In the genomic region with DNA sequence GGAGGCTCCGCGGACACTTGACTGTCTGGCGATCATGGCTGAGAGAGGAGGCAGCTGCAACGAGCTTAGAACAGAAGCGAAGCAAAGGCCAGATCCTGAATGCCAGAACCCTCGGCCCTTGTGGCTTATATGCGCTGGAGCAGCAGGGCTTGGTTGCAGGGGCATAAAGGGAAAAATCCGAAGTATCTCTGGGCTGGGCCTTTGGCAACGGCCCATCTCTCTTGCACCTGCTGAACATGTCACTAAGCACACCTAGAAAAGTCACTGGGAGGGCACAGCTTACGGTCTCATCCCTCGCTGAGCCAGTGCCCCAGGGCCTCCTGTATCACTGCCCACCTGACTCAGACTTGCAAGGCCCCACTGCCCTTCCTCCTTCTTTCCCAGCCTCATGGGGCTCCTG, we compare ENCODE assay signal across 35 mouse cellular contexts. TPM values are rescaled to one million over a fixed set of nuclear protein-coding genes. Genes with fewer than 3 reads are reported as not detected.
DNase-seq lines count a peak whose midpoint lies in the region; ATAC-seq and TF ChIP-seq lines count a peak whose summit lies in the region.
"Had no signal": no experiment of that assay in that cellular context is flagged by ENCODE, and none has a peak within 500 bp of the region (broad histone marks: within the 10 kb centered on the region; RNA-seq: fewer than 3 reads in every experiment).

A gene (minus strand): TSS at position 101 of the 400 bp plus-strand sequence.

- no peak within 1 kb of the TSS for H3K4me3 ChIP-seq in limb, embryonic 14.5 days (replicated peaks; ENCODE audit: low read length)
- no peak within 1 kb of the TSS for H3K4me3 ChIP-seq in limb, embryonic 10.5 days
- peak within 1 kb of the TSS; percentile 53 to 64 for H3K4me3 ChIP-seq in ES-E14 (ENCODE audit: insufficient read depth in 1 of 2, low read depth in 1 of 2, low read length in 2 of 2, poor library complexity in 1 of 2, severe bottlenecking in 1 of 2)
- H3K4me3 ChIP-seq in stomach, embryonic 15.5 days (replicated peaks): no peak within 1 kb of the TSS
- H3K4me3 ChIP-seq: embryonic facial prominence, embryonic 13.5 days; forebrain, embryonic 12.5 days; heart, embryonic 12.5 days; hindbrain, embryonic 13.5 days; limb, embryonic 12.5 days; liver, embryonic 12.5 days; megakaryocyte, embryonic 14.5 days; midbrain, embryonic 13.5 days had no signal

- WGBS in limb, embryonic 14.5 days: 72% methylated on average over 10 of the region's 11 CpGs
- WGBS in limb, embryonic 10.5 days: 80% methylated on average over 11 of the region's 11 CpGs
- 67% methylated on average over 11 of the region's 11 CpGs for WGBS in stomach, embryonic 15.5 days

- H3K9ac ChIP-seq in limb, embryonic 14.5 days (ENCODE audit: low read depth, low read length, severe bottlenecking): no peak within 1 kb of the TSS
- no peak within 1 kb of the TSS for H3K9ac ChIP-seq in ES-E14 (ENCODE audit: insufficient read depth, low read depth, low read length, poor library complexity, severe bottlenecking)
- H3K9ac ChIP-seq in stomach, embryonic 15.5 days: no peak within 1 kb of the TSS
- H3K9ac ChIP-seq: embryonic facial prominence, embryonic 13.5 days; forebrain, embryonic 12.5 days; heart, embryonic 12.5 days; hindbrain, embryonic 13.5 days; limb, embryonic 12.5 days; liver, embryonic 12.5 days; liver, postnatal 0 days; midbrain, embryonic 13.5 days had no signal

- H3K36me3 ChIP-seq in limb, embryonic 14.5 days (ENCODE audit: control insufficient read depth, insufficient read depth, low read length): no peaks in the 10 kb centered on the region
- no peaks in the 10 kb centered on the region for H3K36me3 ChIP-seq in limb, embryonic 10.5 days
- no peaks in the 10 kb centered on the region for H3K36me3 ChIP-seq in ES-E14 (ENCODE audit: control insufficient read depth, insufficient read depth, low read length, poor library complexity, severe bottlenecking)
- H3K36me3 ChIP-seq in stomach, embryonic 15.5 days: no peaks in the 10 kb centered on the region
- H3K36me3 ChIP-seq: embryonic facial prominence, embryonic 13.5 days; forebrain, embryonic 12.5 days; heart, embryonic 12.5 days; hindbrain, embryonic 13.5 days; limb, embryonic 12.5 days; liver, embryonic 12.5 days; midbrain, embryonic 13.5 days had no signal

- in situ Hi-C loops in ES-E14 (cut with MboI; ENCODE audit: low sequenced_read_pairs in 2 of 2, unreplicated experiment in 2 of 2): no loop called here

- no peaks in the 10 kb centered on the region for H3K9me3 ChIP-seq in limb, embryonic 14.5 days (ENCODE audit: control insufficient read depth, low read length)
- H3K9me3 ChIP-seq in limb, embryonic 10.5 days (replicated peaks): no peaks in the 10 kb centered on the region
- no peaks in the 10 kb centered on the region for H3K9me3 ChIP-seq in ES-E14 (ENCODE audit: control insufficient read depth, insufficient read depth, low read depth, low read length)
- no peaks in the 10 kb centered on the region for H3K9me3 ChIP-seq in stomach, embryonic 15.5 days
- H3K9me3 ChIP-seq: embryonic facial prominence, embryonic 13.5 days; forebrain, embryonic 12.5 days; heart, embryonic 12.5 days; hindbrain, embryonic 13.5 days; limb, embryonic 12.5 days; liver, embryonic 12.5 days; megakaryocyte, embryonic 14.5 days; midbrain, embryonic 13.5 days had no signal

- ATAC-seq in limb, embryonic 14.5 days (ENCODE audit: low FRiP score, low read depth): no peak
- no peak for ATAC-seq in stomach, embryonic 15.5 days (ENCODE audit: insufficient read depth, low FRiP score, low read depth)
- ATAC-seq: intestine, postnatal 0 days; liver, embryonic 12.5 days; midbrain, embryonic 13.5 days had no signal

- no peak within 1 kb of the TSS for H3K27ac ChIP-seq in limb, embryonic 14.5 days (replicated peaks; ENCODE audit: low read depth, low read length)
- H3K27ac ChIP-seq in limb, embryonic 10.5 days: no peak within 1 kb of the TSS
- H3K27ac ChIP-seq in ES-E14 (ENCODE audit: insufficient read depth, low read depth, low read length, poor library complexity, severe bottlenecking): no peak within 1 kb of the TSS
- no peak within 1 kb of the TSS for H3K27ac ChIP-seq in stomach, embryonic 15.5 days
- H3K27ac ChIP-seq: embryonic facial prominence, embryonic 13.5 days; forebrain, embryonic 12.5 days; hindbrain, embryonic 13.5 days; limb, embryonic 12.5 days; liver, embryonic 12.5 days; midbrain, embryonic 13.5 days had no signal

- no peak for DNase-seq in limb, embryonic 14.5 days (ENCODE audit: low spot score)
- no peak for DNase-seq in limb, embryonic 10.5 days (ENCODE audit: low spot score)
- DNase-seq in thymus, postnatal 0 days (ENCODE audit: low spot score): no peak
- DNase-seq in thymus, postnatal 4 days: no peak
- no peak for DNase-seq in ES-E14 (ENCODE audit: low read depth, low spot score)
- no peak for DNase-seq in cerebellum, adult 18-20 months
- no peak for DNase-seq in kidney, postnatal 4 days
- DNase-seq: adrenal gland, adult 8-10 months; cerebellum, adult 9-10 months; cerebellum, postnatal 36 days; embryo, embryonic 11 days; gastrocnemius, postnatal 25 days; heart, adult 11 months; heart, postnatal 4 days; kidney, postnatal 14 days; liver, postnatal 0 days; lung, postnatal 4 days; thymus, adult 2 months had no signal

- peaks cover 7% of the 10 kb centered on the region; the same call in 1 of the 2 replicates for H3K27me3 ChIP-seq in limb, embryonic 14.5 days (ENCODE audit: control insufficient read depth, insufficient read depth, low read length)
- peaks cover 11% of the 10 kb centered on the region for H3K27me3 ChIP-seq in limb, embryonic 10.5 days (ENCODE audit: low read depth, poor library complexity, severe bottlenecking)
- H3K27me3 ChIP-seq in stomach, embryonic 15.5 days (replicated peaks): no peaks in the 10 kb centered on the region

- no peak for TF ChIP-seq POLR2A in limb, embryonic 14.5 days (IDR thresholded peaks at IDR 0.05; ENCODE audit: borderline replicate concordance, extremely low read depth, insufficient read depth, insufficient read length)

- H3K4me2 ChIP-seq in limb, embryonic 14.5 days (replicated peaks; ENCODE audit: low read depth, low read length, severe bottlenecking): no peak within 1 kb of the TSS
- H3K4me2 ChIP-seq in stomach, embryonic 15.5 days: no peak within 1 kb of the TSS
- H3K4me2 ChIP-seq: embryonic facial prominence, embryonic 13.5 days; forebrain, embryonic 12.5 days; heart, embryonic 12.5 days; hindbrain, embryonic 13.5 days; limb, embryonic 12.5 days; liver, embryonic 12.5 days; midbrain, embryonic 13.5 days had no signal

- H3K4me1 ChIP-seq in limb, embryonic 14.5 days (ENCODE audit: control insufficient read depth, insufficient read depth, low read length): peaks cover 2% of the 10 kb centered on the region; the same call in 1 of the 2 replicates
- peaks cover 22% of the 10 kb centered on the region for H3K4me1 ChIP-seq in limb, embryonic 10.5 days
- peaks cover 0 to 5% of the 10 kb centered on the region in 2 experiments; a peak in 1 of 4 replicates for H3K4me1 ChIP-seq in ES-E14 (ENCODE audit: control insufficient read depth in 2 of 2, insufficient read depth in 2 of 2, low read length in 2 of 2, poor library complexity in 1 of 2)
- peaks cover 5% of the 10 kb centered on the region; the same call in 1 of the 2 replicates for H3K4me1 ChIP-seq in stomach, embryonic 15.5 days

TF ChIP-seq in ES-E14, 5 proteins besides CTCF, POLR2A, EP300 and RAD21:
- TF ChIP-seq HCFC1 (IDR thresholded peaks at IDR 0.05; ENCODE audit: borderline replicate concordance, insufficient read depth, low read length) (no peak), MAFK (IDR thresholded peaks at IDR 0.05; ENCODE audit: insufficient read depth, low read depth, low read length) (no peak), CHD2 (IDR thresholded peaks at IDR 0.05; ENCODE audit: low read depth, low read length) (no peak), ZC3H11A (IDR thresholded peaks at IDR 0.05; ENCODE audit: borderline replicate concordance, low read depth, low read length) (no peak), ZNF384 (IDR thresholded peaks at IDR 0.05; ENCODE audit: low read depth, low read length) (no peak)

RNA-seq across cellular contexts. Expression of the gene that starts here (rescaled TPM):
- polyA plus RNA-seq in limb, embryonic 14.5 days (2012; rRNA removed): 27.0 and 51.0 TPM in 2 replicates
- 180 and 268 TPM in 2 replicates for polyA plus RNA-seq in limb, embryonic 14.5 days (2014; fragmentation: Nextera tagmentation; extraction: Ambion mirVana)
- not detected in 2 replicates for polyA plus RNA-seq in limb, embryonic 10.5 days (2016; fragmentation: Nextera tagmentation; extraction: Ambion mirVana)
- polyA plus RNA-seq in thymus, postnatal 0 days (2015; fragmentation: Nextera tagmentation; extraction: Ambion mirVana): 1.2 and 43.4 TPM in 2 replicates
- total RNA-seq in ES-E14 (2012; rRNA removed): 0.13 TPM in 1 of 2 replicates, not detected in the other
- polyA plus RNA-seq in stomach, embryonic 15.5 days (2015; fragmentation: Nextera tagmentation; extraction: Ambion mirVana): 390 and 937 TPM in 2 replicates
- total RNA-seq: adrenal gland, adult 8-10 months; gastrocnemius, adult 18-20 months; gastrocnemius, postnatal 25 days; heart, postnatal 4 days; layer of hippocampus, adult 18-20 months; layer of hippocampus, postnatal 10 days; left cerebral cortex, adult 18-20 months; left cerebral cortex, postnatal 14 days; monocyte, adult 5-6 weeks had no signal
- polyA plus RNA-seq: forebrain, embryonic 12.5 days; heart, embryonic 12.5 days; heart, postnatal 0 days; hindbrain, embryonic 13.5 days; limb, embryonic 12.5 days; liver, embryonic 12.5 days; liver, postnatal 0 days had no signal

Comparison
In these comparisons a context has a peak if more than half of its experiments do, and no peak if none do; other contexts are left out.
1. H3K4me3 ChIP-seq: peak in ES-E14 (2 of 2); none in limb, embryonic 14.5 days (single experiment), limb, embryonic 10.5 days (single experiment) and stomach, embryonic 15.5 days (single experiment).